Mouse (Mus musculus) small intestine, adult 2 months (tissue): ENCODE results near the gene Mapkapk2. TPM values are rescaled to one million over a fixed set of nuclear protein-coding genes. Genes with fewer than 3 reads are reported as not detected.

Source experiments
- H3K27ac ChIP-seq: fragments of 200-500 bp; 2 replicates; pipeline ENCODE4 v1.5.1; 2012; ENCODE audit warnings: low read depth, low read length, control low read depth, inconsistent platforms; ENCODE audit not compliant: insufficient read depth
- H3K27me3 ChIP-seq: fragments of 200-500 bp; 2 replicates; pipeline ENCODE4 v1.6.1; 2012; ENCODE audit warnings: mild to moderate bottlenecking, moderate library complexity, low read length, inconsistent platforms; ENCODE audit not compliant: control insufficient read depth, insufficient read depth
- H3K36me3 ChIP-seq: fragments of 200-500 bp; 2 replicates; pipeline ENCODE4 v1.6.1; 2012; ENCODE audit warnings: mild to moderate bottlenecking, low read length, control low read depth, inconsistent platforms; ENCODE audit not compliant: control insufficient read depth, insufficient read depth
- H3K4me1 ChIP-seq: fragments of 200-500 bp; 2 replicates; pipeline ENCODE4 v1.6.1; 2012; ENCODE audit warnings: low read length, inconsistent platforms, mixed read lengths; ENCODE audit not compliant: control insufficient read depth, insufficient read depth, insufficient read length
- H3K4me3 ChIP-seq: fragments of 200-500 bp; 2 replicates; pipeline ENCODE4 v1.5.1; 2012; ENCODE audit warnings: low read depth, mild to moderate bottlenecking, control low read depth, inconsistent platforms, low read length, moderate library complexity
- CTCF ChIP-seq: fragments of 200-500 bp; IDR thresholded peaks from 2 replicates; pipeline ENCODE4 v1.5.1; 2012; ENCODE audit warnings: low read depth, mild to moderate bottlenecking, control low read depth, inconsistent platforms, low read length, moderate library complexity, mixed read lengths; ENCODE audit not compliant: insufficient replicate concordance, insufficient read length; ENCODE audit errors: extremely low read depth
- POLR2A ChIP-seq: fragments of 200-500 bp; IDR thresholded peaks from 2 replicates; pipeline ENCODE4 v1.6.1; 2012; ENCODE audit warnings: low read depth, mild to moderate bottlenecking, control low read depth, inconsistent platforms, low read length, moderate library complexity
- WGBS: fragments of 180-500 bp; shearing (Covaris S2); methylation state at CpG from one replicate; pipeline ENCODE4 v1.1.7; 2018; 5-methylcytosine and 5-hydroxymethylcytosine counted together
- polyA plus RNA-seq: library from polyadenylated mRNA; depleted of rRNA; stranded (reverse); fragments of >200 nt; gene quantifications from 2 replicates; pipeline ENCODE4 v1.2.3, GENCODE M21; 2012

The Mapkapk2 gene
- polyA plus RNA-seq, 1 experiment = 61.0 TPM

- H3K27ac ChIP-seq = peak overlapping the region; percentile 52; the same call in 1 of the 2 replicates
- TF ChIP-seq CTCF (no peak), POLR2A (no peak)
- H3K36me3 ChIP-seq = no peaks in the 10 kb centered on the region
- H3K27me3 ChIP-seq = no peaks in the 10 kb centered on the region
- 47% methylated on average over 2 of the region's 2 CpGs for WGBS
- H3K4me3 ChIP-seq = no peak overlapping the region
- H3K4me1 ChIP-seq = peaks cover 15% of the 10 kb centered on the region; the same call in 1 of the 2 replicates
Measured at GRCm38 (mm10) chr1:131045723-131046355, 51.8 kb downstream of the Mapkapk2 start.

DNA sequence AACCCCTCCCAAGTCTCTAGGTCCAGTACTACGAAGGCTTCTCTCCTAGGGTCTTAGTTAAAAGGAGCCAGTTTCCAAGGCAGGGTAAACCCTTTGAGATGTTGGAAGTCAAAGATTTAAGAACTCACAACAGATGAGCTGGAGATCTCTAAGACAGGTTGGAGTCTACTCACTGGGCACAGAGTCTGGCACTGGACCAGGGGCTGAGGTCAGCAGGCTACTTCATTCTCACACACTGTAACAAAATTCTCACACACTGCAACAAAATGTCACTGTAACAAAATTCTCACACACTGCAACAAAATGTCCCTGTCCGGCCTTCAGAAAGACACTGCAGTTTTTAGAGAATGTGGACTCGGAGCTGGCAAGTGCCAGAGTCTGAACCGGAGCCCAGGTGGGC, 54.0 kb downstream of the Mapkapk2 start:
- peaks cover 15% of the 10 kb centered on the region; the same call in 1 of the 2 replicates for H3K4me1 ChIP-seq
- H3K27ac ChIP-seq = no peak overlapping the region
- TF ChIP-seq CTCF (no peak), POLR2A (no peak)
- H3K4me3 ChIP-seq = no peak overlapping the region
- 94% methylated on average over 4 of the region's 4 CpGs for WGBS
- H3K27me3 ChIP-seq = no peaks in the 10 kb centered on the region
- H3K36me3 ChIP-seq = no peaks in the 10 kb centered on the region

DNA sequence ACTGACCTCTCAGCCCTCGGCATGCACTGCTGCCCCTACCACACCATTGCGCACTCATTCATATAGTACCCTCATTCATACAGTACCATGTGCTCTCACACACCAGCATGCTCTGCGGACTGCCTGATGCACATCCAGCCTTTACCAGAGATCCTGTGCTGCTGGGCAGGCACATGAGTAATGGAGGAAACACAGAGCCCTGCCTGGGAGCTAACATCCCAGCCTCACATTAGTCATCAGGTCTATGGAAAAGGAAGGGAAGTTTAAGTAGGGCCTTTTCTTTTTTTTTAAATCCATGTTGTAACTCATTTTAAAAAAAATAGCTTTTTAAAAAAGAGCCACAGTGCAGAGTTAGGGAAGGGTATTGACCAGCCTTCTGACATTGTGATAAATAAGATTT, 54.9 kb downstream of the Mapkapk2 start:
- Histone ChIP-seq H3K27ac (no peak overlapping the region), H3K4me1 (peaks cover 12% of the 10 kb centered on the region; the same call in 1 of the 2 replicates), H3K4me3 (no peak overlapping the region), H3K27me3 (no peaks in the 10 kb centered on the region), H3K36me3 (no peaks in the 10 kb centered on the region)
- 91% methylated on average over 3 of the region's 3 CpGs for WGBS
- no peak for TF ChIP-seq POLR2A
- no peak for TF ChIP-seq CTCF

GRCm38 (mm10) chr1:131042263-131042662, 55.4 kb downstream of the Mapkapk2 start:
- no peaks in the 10 kb centered on the region for H3K27me3 ChIP-seq
- no peaks in the 10 kb centered on the region for H3K36me3 ChIP-seq
- no peak overlapping the region for H3K4me3 ChIP-seq
- WGBS = 80% methylated on average over 2 of the region's 2 CpGs
- peaks cover 12% of the 10 kb centered on the region; the same call in 1 of the 2 replicates for H3K4me1 ChIP-seq
- no peak for TF ChIP-seq POLR2A
- TF ChIP-seq CTCF = no peak
- H3K27ac ChIP-seq = no peak overlapping the region

DNA sequence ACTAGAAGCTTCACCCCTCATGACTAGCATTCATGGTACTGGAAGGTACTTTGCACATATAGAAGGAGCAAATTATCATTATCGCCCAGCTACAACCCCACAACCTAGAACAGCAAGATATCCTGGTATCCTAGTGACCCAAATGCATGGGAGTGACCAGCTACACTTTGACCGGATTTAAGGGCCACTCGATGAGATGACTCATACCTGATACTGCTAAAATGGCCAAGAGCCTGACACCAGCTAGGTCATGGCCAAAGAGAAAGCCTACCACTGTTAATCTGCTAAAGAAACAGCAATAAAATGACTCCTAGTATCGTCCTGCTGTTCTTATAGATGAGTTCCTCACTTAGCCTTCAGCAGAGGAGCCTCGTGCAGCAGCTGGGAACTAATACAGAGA, 58.1 kb downstream of the Mapkapk2 start:
- H3K4me3 ChIP-seq = no peak overlapping the region
- no peak overlapping the region for H3K27ac ChIP-seq
- TF ChIP-seq CTCF (no peak), POLR2A (no peak)
- 64% methylated on average over 5 of the region's 5 CpGs for WGBS
- no peaks in the 10 kb centered on the region for H3K4me1 ChIP-seq
- no peaks in the 10 kb centered on the region for H3K27me3 ChIP-seq
- H3K36me3 ChIP-seq = no peaks in the 10 kb centered on the region

DNA sequence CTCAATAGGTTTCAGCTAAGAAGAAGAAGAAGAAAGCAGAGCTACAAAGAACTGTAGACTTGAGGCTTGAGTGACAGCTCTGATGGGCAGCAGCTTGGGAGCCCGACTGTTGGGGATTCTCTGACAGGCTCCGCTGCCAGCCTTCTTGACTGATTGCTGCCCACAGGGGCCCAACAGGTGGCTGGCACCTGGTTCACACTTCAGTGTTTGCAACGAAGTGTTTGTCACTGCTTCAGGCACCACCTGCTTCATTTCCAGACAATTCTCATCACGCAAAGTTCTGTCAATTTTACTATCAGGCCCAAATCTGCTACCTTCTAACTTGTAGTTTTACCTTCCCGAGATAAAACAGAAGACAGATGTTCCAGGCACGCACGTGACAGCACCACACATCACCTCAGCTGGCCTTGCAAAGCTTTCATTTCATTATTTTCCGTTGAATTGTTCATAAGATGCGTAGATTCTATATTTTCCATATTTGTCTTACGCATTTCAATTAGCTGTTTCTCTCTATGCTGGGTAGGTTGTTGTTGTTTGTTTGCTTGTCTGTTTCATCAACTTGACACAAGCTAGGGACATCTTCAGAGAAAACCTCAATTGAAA, 59.1 kb downstream of the Mapkapk2 start:
- H3K4me1 ChIP-seq = no peaks in the 10 kb centered on the region; the same call in 1 of the 2 replicates
- whole genome bisulfite sequencing = 91% methylated on average over 10 of the region's 10 CpGs
- H3K4me3 ChIP-seq = no peak overlapping the region
- H3K27ac ChIP-seq = no peak overlapping the region
- H3K27me3 ChIP-seq = no peaks in the 10 kb centered on the region
- H3K36me3 ChIP-seq = no peaks in the 10 kb centered on the region
- no peak for TF ChIP-seq POLR2A
- no peak for TF ChIP-seq CTCF

GRCm38 (mm10) chr1:131038001-131038400, 59.6 kb downstream of the Mapkapk2 start:
- WGBS = 88% methylated on average over 5 of the region's 5 CpGs
- no peak for TF ChIP-seq CTCF
- TF ChIP-seq POLR2A = no peak
- Histone ChIP-seq H3K27me3 (no peaks in the 10 kb centered on the region), H3K4me1 (no peaks in the 10 kb centered on the region; the same call in 1 of the 2 replicates), H3K4me3 (no peak overlapping the region), H3K27ac (no peak overlapping the region), H3K36me3 (no peaks in the 10 kb centered on the region)
